Mouse (Mus musculus): Measurements from ENCODE around the gene Slc25a21. TPM values are rescaled to one million over a fixed set of nuclear protein-coding genes. Genes with fewer than 3 reads are reported as not detected.

The Slc25a21 gene
- total and polyA plus RNA-seq, 2 experiments from 2014 or later, result 0.54 TPM; not detected in 1

DNA sequence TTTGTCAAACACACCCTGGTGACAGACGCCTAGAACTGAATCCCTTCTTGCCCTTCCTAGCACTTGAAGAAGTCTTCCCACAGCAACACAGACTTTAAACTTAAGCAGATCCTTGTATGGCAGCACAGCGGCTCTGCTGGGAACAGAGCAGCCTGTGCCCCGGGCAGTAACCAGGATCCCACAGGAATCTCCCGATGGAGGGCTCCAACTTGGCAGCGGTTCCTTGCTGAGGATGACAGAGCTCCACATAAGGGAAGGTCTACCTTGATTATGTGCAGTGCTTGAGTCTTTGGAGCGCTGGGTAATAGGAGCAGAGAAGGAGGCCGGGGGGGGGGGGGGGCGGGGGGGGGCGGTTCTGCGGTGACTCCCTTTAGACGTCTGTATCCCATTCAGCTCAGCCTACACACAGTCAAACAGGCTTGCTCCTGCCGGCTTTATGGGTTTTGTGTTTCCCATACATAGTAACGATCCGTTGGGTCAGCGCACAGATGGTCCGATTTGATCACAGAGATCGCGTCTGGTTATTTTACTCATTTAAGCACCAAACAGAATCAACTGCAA lies 215.1 kb downstream of the Slc25a21 start:
- whole genome bisulfite sequencing, result 69% methylated on average over 15 of the region's 18 CpGs
- no peak for DNase-seq (ENCODE audit: low spot score)
- H3K9me3 ChIP-seq (ENCODE audit: low read length), result no peaks in the 10 kb centered on the region

DNA sequence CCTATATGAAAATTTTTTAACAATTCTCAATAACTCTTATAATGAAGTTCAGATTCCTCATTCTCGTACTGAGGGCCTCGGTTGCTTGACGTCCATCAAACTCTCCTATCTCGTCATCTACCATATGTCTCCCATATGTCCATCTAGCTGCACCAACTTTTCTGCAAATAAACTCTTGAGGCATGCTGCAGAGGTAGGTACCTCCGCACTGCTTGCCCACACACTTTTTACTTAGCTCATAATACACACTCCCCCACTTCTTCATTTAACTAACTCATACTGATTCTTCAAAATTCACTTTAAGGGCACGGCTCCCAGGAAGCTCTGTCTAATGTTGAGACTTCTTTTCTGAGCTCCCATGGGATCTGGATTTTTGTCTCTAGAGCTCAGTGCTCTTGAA lies 222.0 kb downstream of the Slc25a21 start:
- H3K36me3 ChIP-seq (ENCODE audit: insufficient read depth, low read length), result no peaks in the 10 kb centered on the region
- DNase-seq (ENCODE audit: low spot score) (no peak), ATAC-seq (no peak)
- no peak overlapping the region for H3K9ac ChIP-seq (replicated peaks; ENCODE audit: low read length)
- no peak overlapping the region for H3K4me3 ChIP-seq (ENCODE audit: low read length)
- H3K27ac ChIP-seq, result no peak overlapping the region
- TF ChIP-seq CTCF (IDR thresholded peaks at IDR 0.05; ENCODE audit: low read depth), result no peak
- no peaks in the 10 kb centered on the region for H3K27me3 ChIP-seq (ENCODE audit: insufficient read depth, low read length)
- WGBS, result 94% methylated on average over 6 of the region's 6 CpGs
- no peak overlapping the region for H3K4me2 ChIP-seq (ENCODE audit: low read depth, low read length)
- H3K9me3 ChIP-seq (ENCODE audit: low read length), result no peaks in the 10 kb centered on the region
- H3K4me1 ChIP-seq (ENCODE audit: insufficient read depth, low read length), result no peaks in the 10 kb centered on the region

More for the DNA sequence above, 215.1 kb downstream of the Slc25a21 start:
- ATAC-seq, result 0 out of 2 replicates have a peak, but pooled peaks have one; percentile 24
- no peak overlapping the region for H3K4me3 ChIP-seq (ENCODE audit: low read length)
- no peak overlapping the region for H3K27ac ChIP-seq
- H3K4me1 ChIP-seq (ENCODE audit: insufficient read depth, low read length), result no peaks in the 10 kb centered on the region
- H3K4me2 ChIP-seq (ENCODE audit: low read depth, low read length), result no peak overlapping the region
- H3K27me3 ChIP-seq (ENCODE audit: insufficient read depth, low read length), result 0 out of 2 replicates have a peak, but pooled peaks cover 4% of the 10 kb centered on the region
- no peak overlapping the region for H3K9ac ChIP-seq (replicated peaks; ENCODE audit: low read length)
- TF ChIP-seq CTCF (IDR thresholded peaks at IDR 0.05; ENCODE audit: low read depth), result no peak
- no peaks in the 10 kb centered on the region for H3K36me3 ChIP-seq (ENCODE audit: insufficient read depth, low read length)

GRCm38 (mm10) chr12:56963236-56963635 lies 234.0 kb downstream of the Slc25a21 start:
- Histone ChIP-seq H3K27ac (no peak overlapping the region), H3K27me3 (ENCODE audit: insufficient read depth, low read length) (no peaks in the 10 kb centered on the region), H3K36me3 (ENCODE audit: insufficient read depth, low read length) (no peaks in the 10 kb centered on the region), H3K4me3 (ENCODE audit: low read length) (no peak overlapping the region), H3K4me1 (ENCODE audit: insufficient read depth, low read length) (no peaks in the 10 kb centered on the region), H3K9me3 (ENCODE audit: low read length) (no peaks in the 10 kb centered on the region), H3K9ac (replicated peaks; ENCODE audit: low read length) (no peak overlapping the region), H3K4me2 (ENCODE audit: low read depth, low read length) (no peak overlapping the region)
- no peak for TF ChIP-seq CTCF (IDR thresholded peaks at IDR 0.05; ENCODE audit: low read depth)
- no peak for ATAC-seq
- WGBS, result 75% methylated on average over 4 of the region's 4 CpGs
- DNase-seq (ENCODE audit: low spot score), result no peak

- Histone ChIP-seq H3K27me3 (ENCODE audit: insufficient read depth, low read length) (no peaks in the 10 kb centered on the region), H3K9me3 (ENCODE audit: low read length) (no peaks in the 10 kb centered on the region), H3K27ac (no peak overlapping the region), H3K36me3 (ENCODE audit: insufficient read depth, low read length) (no peaks in the 10 kb centered on the region), H3K9ac (replicated peaks; ENCODE audit: low read length) (no peak overlapping the region), H3K4me2 (ENCODE audit: low read depth, low read length) (peak overlapping the region; percentile 48), H3K4me3 (ENCODE audit: low read length) (peak overlapping the region; percentile 18; the same call in 1 of the 2 replicates), H3K4me1 (ENCODE audit: insufficient read depth, low read length) (no peaks in the 10 kb centered on the region)
- no peak for TF ChIP-seq CTCF (IDR thresholded peaks at IDR 0.05; ENCODE audit: low read depth)
- ATAC-seq (no peak), DNase-seq (ENCODE audit: low spot score) (no peak)
- 15% methylated on average over 9 of the region's 9 CpGs for WGBS
Observed at GRCm38 (mm10) chr12:56959230-56960051, 237.8 kb downstream of the Slc25a21 start.

DNA sequence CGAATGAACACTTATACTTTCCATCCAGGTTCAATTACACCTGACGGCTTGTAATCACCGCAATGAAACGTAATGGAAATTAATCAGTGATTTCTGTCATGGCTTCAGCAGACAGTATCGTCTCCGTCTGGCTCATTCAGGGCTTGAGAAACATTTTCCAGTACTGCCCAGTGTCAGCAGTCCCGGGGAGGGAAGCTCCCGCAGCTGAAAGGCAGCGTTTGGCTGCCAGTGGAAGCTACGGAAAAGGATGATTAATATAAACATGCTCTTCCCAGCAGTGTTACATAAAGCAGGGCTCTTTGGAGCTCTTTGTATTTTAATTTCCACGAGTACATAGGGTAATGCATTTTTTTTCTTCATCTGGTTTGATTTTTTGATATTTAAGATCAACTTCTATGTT lies 239.0 kb downstream of the Slc25a21 start:
- no peak for TF ChIP-seq CTCF (IDR thresholded peaks at IDR 0.05; ENCODE audit: low read depth)
- WGBS, result 40% methylated on average over 11 of the region's 11 CpGs

DNA sequence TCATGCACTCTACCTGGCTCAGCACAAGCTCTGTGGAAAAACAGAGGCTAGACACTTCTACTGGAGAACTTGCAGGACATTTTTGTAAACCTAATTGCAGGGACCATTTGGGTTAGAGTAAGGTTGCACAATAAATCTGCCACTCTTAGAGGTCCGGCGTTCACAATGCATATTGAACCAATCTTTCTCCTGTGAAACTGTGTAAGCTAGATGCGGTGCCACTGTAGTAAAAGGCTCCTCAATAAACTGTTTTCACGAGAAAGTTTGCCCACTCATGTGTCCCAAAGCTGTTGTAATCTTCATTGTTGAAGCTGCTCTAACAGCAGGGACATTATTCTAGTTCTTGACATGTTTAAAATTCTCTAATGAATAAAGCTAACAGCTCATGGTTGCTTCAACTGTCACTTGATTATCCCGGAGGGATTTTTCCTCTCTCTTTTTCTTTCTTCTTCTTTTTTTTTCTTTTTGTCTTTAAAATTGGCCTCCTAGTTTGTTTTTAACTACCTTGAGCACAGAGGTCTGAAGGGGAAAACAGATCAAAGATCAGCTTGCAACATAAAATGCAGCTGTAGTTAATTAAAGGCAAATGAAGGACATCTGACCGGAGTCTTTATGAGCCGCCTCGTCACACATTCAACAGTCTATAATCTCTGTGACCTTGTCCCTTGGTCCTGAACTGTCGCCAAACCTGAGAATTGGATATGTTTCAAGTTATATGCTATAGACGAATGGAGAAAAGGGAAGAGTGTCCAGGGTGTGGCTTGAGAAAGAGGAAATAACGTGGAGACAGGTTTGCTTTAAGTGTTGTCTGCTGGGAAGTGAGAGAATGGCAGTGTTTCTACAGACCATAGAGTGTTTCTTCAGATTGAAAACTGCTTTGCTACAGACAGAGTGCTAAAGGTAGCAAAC lies 245.3 kb downstream of the Slc25a21 start:
- no peak for TF ChIP-seq CTCF (IDR thresholded peaks at IDR 0.05; ENCODE audit: low read depth)
- Histone ChIP-seq H3K4me1 (ENCODE audit: insufficient read depth, low read length) (no peaks in the 10 kb centered on the region), H3K27ac (no peak overlapping the region), H3K9ac (replicated peaks; ENCODE audit: low read length) (no peak overlapping the region), H3K36me3 (ENCODE audit: insufficient read depth, low read length) (no peaks in the 10 kb centered on the region), H3K9me3 (ENCODE audit: low read length) (no peaks in the 10 kb centered on the region), H3K4me3 (ENCODE audit: low read length) (no peak overlapping the region), H3K27me3 (ENCODE audit: insufficient read depth, low read length) (no peaks in the 10 kb centered on the region), H3K4me2 (ENCODE audit: low read depth, low read length) (no peak overlapping the region)
- DNase-seq (ENCODE audit: low spot score) (no peak), ATAC-seq (no peak)
- 55% methylated on average over 11 of the region's 11 CpGs for WGBS

More for the DNA sequence above, 239.0 kb downstream of the Slc25a21 start:
- Histone ChIP-seq H3K9me3 (ENCODE audit: low read length) (no peaks in the 10 kb centered on the region), H3K4me2 (ENCODE audit: low read depth, low read length) (peak overlapping the region; percentile 13; the same call in 1 of the 2 replicates), H3K4me3 (ENCODE audit: low read length) (no peak overlapping the region), H3K36me3 (ENCODE audit: insufficient read depth, low read length) (no peaks in the 10 kb centered on the region), H3K9ac (replicated peaks; ENCODE audit: low read length) (no peak overlapping the region), H3K27ac (no peak overlapping the region), H3K4me1 (ENCODE audit: insufficient read depth, low read length) (no peaks in the 10 kb centered on the region), H3K27me3 (ENCODE audit: insufficient read depth, low read length) (no peaks in the 10 kb centered on the region)
- peak; percentile 12 for DNase-seq (ENCODE audit: low spot score)
- ATAC-seq, result no peak

All from hindbrain, postnatal 0 days (tissue).